Mouse (Mus musculus): Measurements from ENCODE around the gene Gm2007. TPM values are rescaled to one million over a fixed set of nuclear protein-coding genes. Genes with fewer than 3 reads are reported as not detected.
"Not testable (repeated sequence)": the region's sequence is repeated elsewhere in the genome, so short reads cannot be mapped to it uniquely, and the experiment has no call there.

Gm2007 gene
- polyA plus RNA-seq (2015; fragmentation: Nextera tagmentation; extraction: Ambion mirVana) = not detected in 2 replicates

GRCm38 (mm10) chr2:175741237-175741636 lies at the start of gene Gm2007:
Gene Gm2007, plus strand, starts transcription at chr2:175741537.
- not testable (repeated sequence) for H3K36me3 ChIP-seq (ENCODE audit: control insufficient read depth, insufficient read depth, low read length); ATAC-seq; H3K27ac ChIP-seq (ENCODE audit: low read length); H3K4me3 ChIP-seq (ENCODE audit: low read depth, low read length); H3K4me1 ChIP-seq (ENCODE audit: control insufficient read depth, insufficient read depth, low read length); H3K27me3 ChIP-seq (ENCODE audit: control insufficient read depth, insufficient read depth, low read depth, low read length); H3K9ac ChIP-seq (ENCODE audit: low read depth, low read length); H3K4me2 ChIP-seq (ENCODE audit: low read length); H3K9me3 ChIP-seq (replicated peaks; ENCODE audit: control insufficient read depth, low read length, poor library complexity, severe bottlenecking)
- no CpG with 5 or more reads among the region's 2 CpGs for WGBS

GRCm38 (mm10) chr2:175703546-175703945 lies 37.8 kb upstream of the Gm2007 start, which contains the start of gene Zfp969:
Gene Zfp969, minus strand, starts transcription at chr2:175703646.
- H3K27me3 ChIP-seq (ENCODE audit: control insufficient read depth, insufficient read depth, low read depth, low read length); H3K27ac ChIP-seq (ENCODE audit: low read length); H3K9ac ChIP-seq (ENCODE audit: low read depth, low read length); H3K36me3 ChIP-seq (ENCODE audit: control insufficient read depth, insufficient read depth, low read length); ATAC-seq; H3K9me3 ChIP-seq (replicated peaks; ENCODE audit: control insufficient read depth, low read length, poor library complexity, severe bottlenecking); H3K4me2 ChIP-seq (ENCODE audit: low read length); H3K4me1 ChIP-seq (ENCODE audit: control insufficient read depth, insufficient read depth, low read length); H3K4me3 ChIP-seq (ENCODE audit: low read depth, low read length): not testable (repeated sequence)
- WGBS = no CpG with 5 or more reads among the region's 9 CpGs

GRCm38 (mm10) chr2:175800993-175801392 lies 59.7 kb downstream of the Gm2007 start, which contains the start of gene Gm14288:
Gene Gm14288, minus strand, starts transcription at chr2:175801093.
- not testable (repeated sequence) for H3K4me1 ChIP-seq (ENCODE audit: control insufficient read depth, insufficient read depth, low read length); ATAC-seq; H3K36me3 ChIP-seq (ENCODE audit: control insufficient read depth, insufficient read depth, low read length); H3K27ac ChIP-seq (ENCODE audit: low read length); H3K9me3 ChIP-seq (replicated peaks; ENCODE audit: control insufficient read depth, low read length, poor library complexity, severe bottlenecking); H3K27me3 ChIP-seq (ENCODE audit: control insufficient read depth, insufficient read depth, low read depth, low read length); H3K4me2 ChIP-seq (ENCODE audit: low read length); H3K9ac ChIP-seq (ENCODE audit: low read depth, low read length); H3K4me3 ChIP-seq (ENCODE audit: low read depth, low read length)
- WGBS = no CpG with 5 or more reads among the region's 6 CpGs

Other genes with a start within 250 kb of the Gm2007 start
- gene Gm11007, start 97.6 kb upstream of the Gm2007 start, polyA plus RNA-seq (2015; fragmentation: Nextera tagmentation; extraction: Ambion mirVana) = not detected in 2 replicates
- gene Zfp969, start 37.9 kb upstream of the Gm2007 start, polyA plus RNA-seq (2015; fragmentation: Nextera tagmentation; extraction: Ambion mirVana) = 1.8 and 5.7 TPM in 2 replicates
- 3.8 and 5.8 TPM in 2 replicates for gene Gm14288, start 59.6 kb downstream of the Gm2007 start, polyA plus RNA-seq (2015; fragmentation: Nextera tagmentation; extraction: Ambion mirVana)
- 29.4 and 33.6 TPM in 2 replicates for gene Gm6710, start 127.7 kb downstream of the Gm2007 start, polyA plus RNA-seq (2015; fragmentation: Nextera tagmentation; extraction: Ambion mirVana)
- 2.3 and 2.7 TPM in 2 replicates for gene Zfp966, start 189.6 kb downstream of the Gm2007 start, polyA plus RNA-seq (2015; fragmentation: Nextera tagmentation; extraction: Ambion mirVana)
- 26.6 and 30.2 TPM in 2 replicates for gene Gm2026, start 223.8 kb downstream of the Gm2007 start, polyA plus RNA-seq (2015; fragmentation: Nextera tagmentation; extraction: Ambion mirVana)

All from midbrain, embryonic 16.5 days (tissue).